Comparison of ENCODE assay signal across 22 mouse cellular contexts in genomic region chr15:27590812-27591211, GRCm38 (mm10). TPM values are rescaled to one million over a fixed set of nuclear protein-coding genes. Genes with fewer than 3 reads are reported as not detected.
DNase-seq lines count a peak whose midpoint lies in the region; ATAC-seq and TF ChIP-seq lines count a peak whose summit lies in the region.
"Had no signal": no experiment of that assay in that cellular context is flagged by ENCODE, and none has a peak within 500 bp of the region (broad histone marks: within the 10 kb centered on the region; RNA-seq: fewer than 3 reads in every experiment).

No protein-coding gene starts in this region.

- no peak overlapping the region for H3K4me2 ChIP-seq in liver, embryonic 14.5 days (ENCODE audit: low read depth)
- H3K4me2 ChIP-seq in liver, embryonic 11.5 days: no peak overlapping the region
- H3K4me2 ChIP-seq in neural tube, embryonic 15.5 days: no peak overlapping the region
- H3K4me2 ChIP-seq: embryonic facial prominence, embryonic 13.5 days; embryonic facial prominence, embryonic 15.5 days; forebrain, embryonic 12.5 days had no signal

- TF ChIP-seq EP300 in liver, embryonic 14.5 days (IDR thresholded peaks at IDR 0.05; ENCODE audit: low read depth): no peak

- ATAC-seq in liver, embryonic 14.5 days (ENCODE audit: insufficient read depth): 0 out of 2 replicates have a peak, but pooled peaks have one; percentile 19
- no peak for ATAC-seq in liver, embryonic 11.5 days (replicated peaks; ENCODE audit: low FRiP score)
- ATAC-seq in neural tube, embryonic 15.5 days (ENCODE audit: low FRiP score): no peak
- ATAC-seq: forebrain, embryonic 14.5 days; forebrain, embryonic 16.5 days had no signal

- peaks cover 38% of the 10 kb centered on the region for H3K36me3 ChIP-seq in liver, embryonic 14.5 days (replicated peaks; ENCODE audit: control insufficient read depth, insufficient read depth, low read depth)
- H3K36me3 ChIP-seq in liver, embryonic 11.5 days (ENCODE audit: control insufficient read depth, insufficient read depth, low read length): peaks cover 17% of the 10 kb centered on the region; the same call in 1 of the 2 replicates
- H3K36me3 ChIP-seq in neural tube, embryonic 15.5 days: peaks cover 40% of the 10 kb centered on the region

- no peak overlapping the region for H3K4me3 ChIP-seq in layer of hippocampus, adult 2 months
- no peak overlapping the region for H3K4me3 ChIP-seq in liver, embryonic 14.5 days (ENCODE audit: insufficient read depth in 1 of 2, low read depth in 2 of 2, low read length in 2 of 2)
- no peak overlapping the region for H3K4me3 ChIP-seq in liver, embryonic 11.5 days (ENCODE audit: low read depth, low read length)
- no peak overlapping the region for H3K4me3 ChIP-seq in neural tube, embryonic 15.5 days (replicated peaks)
- H3K4me3 ChIP-seq: embryonic facial prominence, embryonic 13.5 days; embryonic facial prominence, embryonic 15.5 days; erythroblast, embryonic 14.5 days; forebrain, embryonic 10.5 days; forebrain, embryonic 12.5 days had no signal

- no peaks in the 10 kb centered on the region for H3K9me3 ChIP-seq in liver, embryonic 14.5 days (ENCODE audit: control insufficient read depth, low read length)
- H3K9me3 ChIP-seq in liver, embryonic 11.5 days (ENCODE audit: control insufficient read depth, low read length): no peaks in the 10 kb centered on the region
- no peaks in the 10 kb centered on the region for H3K9me3 ChIP-seq in neural tube, embryonic 15.5 days (replicated peaks)
- H3K9me3 ChIP-seq: embryonic facial prominence, embryonic 13.5 days; embryonic facial prominence, embryonic 15.5 days; forebrain, embryonic 10.5 days; forebrain, embryonic 12.5 days had no signal

- TF ChIP-seq CTCF in layer of hippocampus, adult 2 months (conservative IDR thresholded peaks at IDR 0.05): no peak
- TF ChIP-seq CTCF in liver, embryonic 14.5 days (IDR thresholded peaks at IDR 0.05; ENCODE audit: low read depth): no peak

- WGBS in liver, embryonic 14.5 days (ENCODE audit: insufficient replicate concordance): 92% methylated on average over 9 of the region's 9 CpGs
- 95% methylated on average over 9 of the region's 9 CpGs for WGBS in liver, embryonic 11.5 days
- WGBS in neural tube, embryonic 15.5 days: 98% methylated on average over 9 of the region's 9 CpGs

- H3K27me3 ChIP-seq in liver, embryonic 14.5 days (ENCODE audit: control insufficient read depth, insufficient read depth, low read length): no peaks in the 10 kb centered on the region
- H3K27me3 ChIP-seq in liver, embryonic 11.5 days (replicated peaks; ENCODE audit: control insufficient read depth, insufficient read depth, low read length): no peaks in the 10 kb centered on the region
- H3K27me3 ChIP-seq in neural tube, embryonic 15.5 days (replicated peaks): no peaks in the 10 kb centered on the region
- H3K27me3 ChIP-seq: embryonic facial prominence, embryonic 13.5 days; embryonic facial prominence, embryonic 15.5 days; forebrain, embryonic 12.5 days had no signal

- H3K27ac ChIP-seq in layer of hippocampus, adult 2 months: peak overlapping the region; percentile 32; the same call in 1 of the 2 replicates
- H3K27ac ChIP-seq in liver, embryonic 14.5 days: no peak overlapping the region
- H3K27ac ChIP-seq in liver, embryonic 11.5 days (ENCODE audit: low read depth, low read length): no peak overlapping the region
- no peak overlapping the region for H3K27ac ChIP-seq in neural tube, embryonic 15.5 days (replicated peaks)
- H3K27ac ChIP-seq: embryonic facial prominence, embryonic 13.5 days; embryonic facial prominence, embryonic 15.5 days; forebrain, embryonic 10.5 days; forebrain, embryonic 12.5 days had no signal

- no peak for DNase-seq in layer of hippocampus, adult 2 months (ENCODE audit: low spot score in 2 of 2)
- no peak for DNase-seq in layer of hippocampus, adult 11-12 months (ENCODE audit: low spot score)
- no peak for DNase-seq in liver, embryonic 14.5 days (ENCODE audit: low read depth in 3 of 3, low spot score in 3 of 3)
- no peak for DNase-seq in liver, embryonic 11.5 days (ENCODE audit: low spot score)
- DNase-seq: adrenal gland, adult 2 months; adrenal gland, postnatal 10 days; adrenal gland, postnatal 25 days; cerebellum, adult 11 months; cerebellum, adult 18-20 months; cerebellum, adult 8-10 months; cerebellum, adult 9-11 months; cerebellum, postnatal 14 days; cerebellum, postnatal 36 days; embryo, embryonic 11 days had no signal

- H3K9ac ChIP-seq in liver, embryonic 14.5 days (replicated peaks): no peak overlapping the region
- no peak overlapping the region for H3K9ac ChIP-seq in liver, embryonic 11.5 days (ENCODE audit: low read depth, low read length)
- H3K9ac ChIP-seq in neural tube, embryonic 15.5 days (replicated peaks): no peak overlapping the region
- H3K9ac ChIP-seq: embryonic facial prominence, embryonic 13.5 days; embryonic facial prominence, embryonic 15.5 days; forebrain, embryonic 12.5 days had no signal

- no peaks in the 10 kb centered on the region for H3K4me1 ChIP-seq in liver, embryonic 14.5 days (replicated peaks; ENCODE audit: control insufficient read depth in 2 of 2, insufficient read depth in 2 of 2, low read length in 1 of 2)
- no peaks in the 10 kb centered on the region for H3K4me1 ChIP-seq in liver, embryonic 11.5 days (replicated peaks; ENCODE audit: control insufficient read depth, insufficient read depth, low read length)
- H3K4me1 ChIP-seq in neural tube, embryonic 15.5 days: 0 out of 2 replicates have a peak, but pooled peaks cover 3% of the 10 kb centered on the region

RNA-seq across cellular contexts. Expression of gene Otulin, which starts 39.7 kb away (rescaled TPM):
- 10 to 100 TPM; 19.4 to 23.1 TPM for total RNA-seq in layer of hippocampus, adult 2 months (2021)
- polyA plus RNA-seq in liver, embryonic 14.5 days (2012; rRNA removed): 11.4 and 14.6 TPM in 2 replicates
- 24.1 and 24.2 TPM in 2 replicates for polyA plus RNA-seq in liver, embryonic 14.5 days (2014; fragmentation: Nextera tagmentation; extraction: Ambion mirVana)
- 45.9 and 47.5 TPM in 2 replicates for polyA plus RNA-seq in liver, embryonic 11.5 days (2014; fragmentation: Nextera tagmentation; extraction: Ambion mirVana)
- 20.5 and 26.7 TPM in 2 replicates for polyA plus RNA-seq in neural tube, embryonic 15.5 days (2015; fragmentation: Nextera tagmentation; extraction: Ambion mirVana)
